Mouse (Mus musculus) central nervous system, embryonic 14 days (tissue): ENCODE measurements around the gene Ubfd1. TPM values are rescaled to one million over a fixed set of nuclear protein-coding genes. Genes with fewer than 3 reads are reported as not detected.

ENCODE experiments used
- polyA plus RNA-seq: library from polyadenylated mRNA; depleted of rRNA; stranded (reverse); fragments of >200 nt; gene quantifications from 2 replicates; pipeline ENCODE4 v1.2.3, GENCODE M21; 2012; rRNA removed

Gene Ubfd1
- 66.2 and 73.4 TPM in 2 replicates for polyA plus RNA-seq

DNA sequence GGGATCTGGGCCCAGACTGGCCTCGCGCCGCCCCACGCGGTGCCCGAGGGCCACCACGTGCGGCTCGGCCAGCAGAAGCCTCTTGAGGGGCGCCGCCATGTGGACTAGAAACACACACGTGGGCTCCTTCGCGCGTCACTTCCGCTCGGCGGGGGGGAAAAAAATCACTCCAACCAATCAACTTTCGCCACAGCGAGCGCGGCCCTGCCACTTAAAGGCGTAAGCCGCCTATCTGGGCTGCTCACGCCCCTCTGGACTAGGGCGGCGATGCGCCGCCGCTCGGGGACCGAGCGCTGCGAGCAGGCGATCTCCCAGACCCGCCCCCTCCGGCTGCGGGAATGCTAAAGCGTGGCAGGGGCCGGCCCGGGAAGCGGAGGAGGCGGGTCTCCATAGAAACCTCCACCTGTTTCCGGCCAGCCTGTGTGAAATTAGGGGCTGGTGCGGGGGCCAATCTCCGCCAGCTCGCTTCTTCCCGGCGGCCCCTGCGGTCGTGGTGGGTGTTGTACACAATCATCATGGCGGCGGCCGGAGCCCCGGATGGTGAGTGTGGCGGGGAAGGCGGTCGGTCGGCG is at the start of gene Ubfd1, which contains the start of gene Ears2:
Gene Ubfd1 (plus strand): TSS at position 231 of the 572 bp plus-strand sequence.
Gene Ears2 (minus strand): TSS at position 319 of the 572 bp plus-strand sequence.

GRCm38 (mm10) chr7:122020667-122021354 is 46.2 kb upstream of the Ubfd1 start, which contains the start of gene Gga2:
Gene Gga2 (minus strand): TSS chr7:122021222.

GRCm38 (mm10) chr7:122101747-122102244 is 34.8 kb downstream of the Ubfd1 start, which contains the start of gene Ndufab1:
Gene Ndufab1 (minus strand): TSS chr7:122101886.

Other genes with a start within 250 kb of the Ubfd1 start
- gene Scnn1b, start 202.1 kb upstream of the Ubfd1 start, polyA plus RNA-seq, result 0.12 and 0.13 TPM in 2 replicates
- gene Cog7, start 85.5 kb upstream of the Ubfd1 start, polyA plus RNA-seq, result 13.6 and 15.9 TPM in 2 replicates
- gene Gga2, start 46.0 kb upstream of the Ubfd1 start, polyA plus RNA-seq, result 69.3 and 78.1 TPM in 2 replicates
- gene Ears2, start 88 bp downstream of the Ubfd1 start, polyA plus RNA-seq, result 9.4 TPM in 2 replicates
- 150 and 160 TPM in 2 replicates for gene Ndufab1, start 34.7 kb downstream of the Ubfd1 start, polyA plus RNA-seq
- gene Palb2, start 65.8 kb downstream of the Ubfd1 start, polyA plus RNA-seq, result 6.4 and 7.1 TPM in 2 replicates
- 116 and 118 TPM in 2 replicates for gene Dctn5, start 65.9 kb downstream of the Ubfd1 start, polyA plus RNA-seq
- gene Plk1, start 92.3 kb downstream of the Ubfd1 start, polyA plus RNA-seq, result 39.9 and 48.7 TPM in 2 replicates
- gene Ern2, start 119.0 kb downstream of the Ubfd1 start, polyA plus RNA-seq, result 1.1 and 1.8 TPM in 2 replicates
- 1.2 and 1.6 TPM in 2 replicates for gene Chp2, start 152.3 kb downstream of the Ubfd1 start, polyA plus RNA-seq
- 48.4 TPM in 2 replicates for gene Prkcb, start 221.6 kb downstream of the Ubfd1 start, polyA plus RNA-seq